Mouse (Mus musculus) left cerebral cortex, postnatal 10 days (tissue): ENCODE data around the gene Cln6. TPM values are rescaled to one million over a fixed set of nuclear protein-coding genes. Genes with fewer than 3 reads are reported as not detected.
"Not testable (repeated sequence)": the region's sequence is repeated elsewhere in the genome, so short reads cannot be mapped to it uniquely, and the experiment has no call there.

Experiments used
- DNase-seq, 2 experiments: peaks; one replicate each; pipeline ENCODE4 v3.0.0; 2021 to 2022; ENCODE audit warnings: low spot score in 2 of 2, mixed read lengths in 1 of 2; ENCODE audit errors: extremely low spot score in 1 of 2
- intact Hi-C: fragments of 180-260 bp; cut with DNase I; formaldehyde crosslinking; loops from one replicate; pipeline ENCODE4 v1.15.1; 2025
- total RNA-seq, 2 experiments: library from RNA; stranded (reverse); gene quantifications; 2 replicates each; pipeline ENCODE4 v1.2.3; 2021

The Cln6 gene
- total RNA-seq = 10 to 100 TPM in 1 of 2 experiments, 1 to 10 TPM in 1; 9.6 to 10.8 TPM

- intact Hi-C loops = no loop called here
- peak; percentile 40 to 76 for DNase-seq
These were observed at the start of gene Cln6 for GRCm38 (mm10) chr9:62838506-62839171. Gene Cln6, plus strand, starts transcription at chr9:62838785.

GRCm38 (mm10) chr9:62789856-62790255 lies 48.7 kb upstream of the Cln6 start:
- intact Hi-C loops = no loop called here
- peak in 1 of 2 experiments; percentile 36 for DNase-seq

GRCm38 (mm10) chr9:62799218-62799617 lies 39.4 kb upstream of the Cln6 start:
- DNase-seq, intact Hi-C loops: not testable (repeated sequence)

GRCm38 (mm10) chr9:62810095-62810494 lies 28.5 kb upstream of the Cln6 start:
- no peak for DNase-seq
- intact Hi-C loops = no loop called here

GRCm38 (mm10) chr9:62810543-62811515 lies 27.8 kb upstream of the Cln6 start:
- no peak for DNase-seq
- intact Hi-C loops = no loop called here

GRCm38 (mm10) chr9:62811516-62812121 lies 27.0 kb upstream of the Cln6 start, which contains the start of gene Fem1b:
Gene Fem1b, minus strand, starts transcription at chr9:62811934.
- DNase-seq = peak; percentile 89 to 92
- intact Hi-C loops = no loop called here

- intact Hi-C loops = no loop called here
- DNase-seq = no peak
These were observed 26.2 kb upstream of the Cln6 start for GRCm38 (mm10) chr9:62812216-62813049.

GRCm38 (mm10) chr9:62814751-62815150 lies 23.8 kb upstream of the Cln6 start:
- no peak for DNase-seq
- intact Hi-C loops = no loop called here

- DNase-seq = no peak
- intact Hi-C loops = no loop called here
These were observed 22.1 kb upstream of the Cln6 start for GRCm38 (mm10) chr9:62816323-62817098.

- DNase-seq = peak in 1 of 2 experiments; percentile 57
- intact Hi-C loops = no loop called here
These were observed 21.4 kb upstream of the Cln6 start for GRCm38 (mm10) chr9:62817099-62817571.

GRCm38 (mm10) chr9:62817828-62818614 lies 20.6 kb upstream of the Cln6 start:
- no peak for DNase-seq
- intact Hi-C loops = no loop called here

GRCm38 (mm10) chr9:62819494-62819893 lies 19.1 kb upstream of the Cln6 start:
- DNase-seq = no peak
- intact Hi-C loops = no loop called here

GRCm38 (mm10) chr9:62819910-62820309 lies 18.7 kb upstream of the Cln6 start:
- DNase-seq, intact Hi-C loops: not testable (repeated sequence)

GRCm38 (mm10) chr9:62820829-62821228 lies 17.8 kb upstream of the Cln6 start:
- intact Hi-C loops = no loop called here
- no peak for DNase-seq

GRCm38 (mm10) chr9:62821811-62822210 lies 16.8 kb upstream of the Cln6 start:
- intact Hi-C loops = no loop called here
- no peak for DNase-seq

GRCm38 (mm10) chr9:62825791-62826393 lies 12.7 kb upstream of the Cln6 start:
- intact Hi-C loops = no loop called here
- no peak for DNase-seq

- no peak for DNase-seq
- intact Hi-C loops = no loop called here
These were observed 12.1 kb upstream of the Cln6 start for GRCm38 (mm10) chr9:62826456-62826855.
